Mouse (Mus musculus) liver, embryonic 14.5 days (tissue): Measurements from ENCODE around the gene Uvrag.

Source experiments
- CTCF ChIP-seq: IDR thresholded peaks from 2 replicates; pipeline ENCODE4 v1.5.1; 2016; ENCODE audit warnings: antibody characterized with exemption, low read depth, control low read depth
- EP300 ChIP-seq: IDR thresholded peaks from 2 replicates; pipeline ENCODE4 v1.6.1; 2016; ENCODE audit warnings: antibody characterized with exemption, low read depth

- TF ChIP-seq CTCF (no peak), EP300 (no peak)
These were observed 137.7 kb downstream of the Uvrag start for GRCm38 (mm10) chr7:99003231-99003630.
